In the genomic region with DNA sequence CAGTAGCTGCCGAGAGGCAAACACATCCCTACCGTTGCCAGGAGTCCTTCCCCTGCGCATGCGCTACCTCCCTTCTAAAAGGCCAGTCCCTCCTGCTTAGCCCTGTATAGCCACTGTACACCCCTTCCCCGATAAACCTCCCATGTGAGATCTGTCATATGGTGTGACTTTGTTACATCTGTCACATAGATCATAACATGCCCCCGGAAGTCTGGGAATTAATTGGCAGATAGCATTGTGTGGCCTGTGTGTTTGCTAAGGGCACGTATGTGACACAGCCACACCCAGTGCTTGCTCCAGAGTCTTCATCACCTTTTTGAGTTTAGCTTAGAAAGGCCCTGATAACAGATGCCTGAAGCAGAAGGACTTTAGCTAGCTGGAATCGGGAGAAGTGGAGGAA, we compare ENCODE assay signal across 30 mouse cellular contexts. TPM values are rescaled to one million over a fixed set of nuclear protein-coding genes. Genes with fewer than 3 reads are reported as not detected.
DNase-seq lines count a peak whose midpoint lies in the region; ATAC-seq and TF ChIP-seq lines count a peak whose summit lies in the region.
"Had no signal": no experiment of that assay in that cellular context is flagged by ENCODE, and none has a peak within 500 bp of the region (broad histone marks: within the 10 kb centered on the region; RNA-seq: fewer than 3 reads in every experiment).

No protein-coding gene starts in this region.

- H3K9ac ChIP-seq in heart, postnatal 0 days (replicated peaks; ENCODE audit: low read depth, low read length): no peak overlapping the region
- H3K9ac ChIP-seq in heart, embryonic 12.5 days: no peak overlapping the region
- no peak overlapping the region for H3K9ac ChIP-seq in stomach, embryonic 15.5 days
- H3K9ac ChIP-seq: embryonic facial prominence, embryonic 13.5 days; forebrain, embryonic 13.5 days; heart, embryonic 13.5 days; hindbrain, embryonic 13.5 days had no signal

- peaks cover 12% of the 10 kb centered on the region; the same call in 1 of the 2 replicates for H3K4me1 ChIP-seq in heart, postnatal 0 days (ENCODE audit: control insufficient read depth, insufficient read depth)
- peaks cover 16% of the 10 kb centered on the region for H3K4me1 ChIP-seq in heart, embryonic 12.5 days (replicated peaks)
- peaks cover 24% of the 10 kb centered on the region for H3K4me1 ChIP-seq in bone marrow macrophage, adult 2 months (ENCODE audit: control insufficient read depth, insufficient read depth, low read length)
- H3K4me1 ChIP-seq in stomach, embryonic 15.5 days: no peaks in the 10 kb centered on the region
- H3K4me1 ChIP-seq: embryonic facial prominence, embryonic 10.5 days; embryonic facial prominence, embryonic 13.5 days; forebrain, embryonic 13.5 days; hindbrain, embryonic 10.5 days; hindbrain, embryonic 13.5 days had no signal

- intact Hi-C loops in left cerebral cortex, postnatal 4 days (cut with DNase I): no loop called here

- ATAC-seq in heart, postnatal 0 days (ENCODE audit: insufficient read depth, low read depth): no peak
- ATAC-seq in heart, embryonic 12.5 days (ENCODE audit: insufficient number of reproducible peaks, low FRiP score): no peak
- peak; percentile 73 for ATAC-seq in stomach, embryonic 15.5 days (ENCODE audit: insufficient read depth, low FRiP score, low read depth)
- ATAC-seq: forebrain, embryonic 13.5 days; forebrain, embryonic 16.5 days; Patski had no signal

- TF ChIP-seq CTCF in heart, postnatal 0 days (IDR thresholded peaks at IDR 0.05; ENCODE audit: low read depth): no peak
- no peak for TF ChIP-seq CTCF in bone marrow macrophage, adult 2 months (IDR thresholded peaks at IDR 0.05; ENCODE audit: low read depth, low read length)

- no peak for TF ChIP-seq EP300 in heart, postnatal 0 days (IDR thresholded peaks at IDR 0.05; ENCODE audit: low read depth)

- no peaks in the 10 kb centered on the region for H3K79me2 ChIP-seq in macrophage (ENCODE audit: inconsistent target)

- peak overlapping the region; percentile 17; the same call in 1 of the 2 replicates for H3K27ac ChIP-seq in heart, postnatal 0 days (ENCODE audit: low read depth)
- H3K27ac ChIP-seq in heart, embryonic 12.5 days (ENCODE audit: poor library complexity, severe bottlenecking): no peak overlapping the region
- peak overlapping the region; percentile 62 for H3K27ac ChIP-seq in bone marrow macrophage, adult 2 months (ENCODE audit: insufficient read depth, low read depth, low read length)
- peak overlapping the region; percentile 64 for H3K27ac ChIP-seq in macrophage
- 0 out of 2 replicates have a peak overlapping the region, but pooled peaks have one; percentile 16 for H3K27ac ChIP-seq in stomach, embryonic 15.5 days
- H3K27ac ChIP-seq: embryonic facial prominence, embryonic 10.5 days; embryonic facial prominence, embryonic 13.5 days; forebrain, embryonic 13.5 days; gastrocnemius, adult 2 months; heart, embryonic 13.5 days; hindbrain, embryonic 10.5 days; hindbrain, embryonic 13.5 days had no signal

- no peak for TF ChIP-seq POLR2A in bone marrow macrophage, adult 2 months (IDR thresholded peaks at IDR 0.05; ENCODE audit: borderline replicate concordance, low read depth, low read length)

- no peak overlapping the region for H3K4me3 ChIP-seq in heart, postnatal 0 days (ENCODE audit: low read depth, low read length)
- no peak overlapping the region for H3K4me3 ChIP-seq in heart, embryonic 12.5 days
- no peak overlapping the region for H3K4me3 ChIP-seq in bone marrow macrophage, adult 2 months (ENCODE audit: insufficient read depth, low read length)
- no peak overlapping the region for H3K4me3 ChIP-seq in macrophage (ENCODE audit: inconsistent target)
- no peak overlapping the region for H3K4me3 ChIP-seq in stomach, embryonic 15.5 days (replicated peaks)
- H3K4me3 ChIP-seq: embryonic facial prominence, embryonic 10.5 days; embryonic facial prominence, embryonic 13.5 days; erythroblast, embryonic 14.5 days; forebrain, embryonic 13.5 days; gastrocnemius, adult 2 months; heart, embryonic 13.5 days; hindbrain, embryonic 10.5 days; hindbrain, embryonic 13.5 days had no signal

- H3K9me3 ChIP-seq in heart, postnatal 0 days (replicated peaks; ENCODE audit: control insufficient read depth, low read length): no peaks in the 10 kb centered on the region
- no peaks in the 10 kb centered on the region for H3K9me3 ChIP-seq in heart, embryonic 12.5 days (replicated peaks)
- H3K9me3 ChIP-seq in stomach, embryonic 15.5 days: no peaks in the 10 kb centered on the region
- H3K9me3 ChIP-seq: embryonic facial prominence, embryonic 10.5 days; embryonic facial prominence, embryonic 13.5 days; forebrain, embryonic 13.5 days; G1E; heart, embryonic 13.5 days; hindbrain, embryonic 10.5 days; hindbrain, embryonic 13.5 days had no signal

- no peak for DNase-seq in heart, postnatal 0 days (ENCODE audit: low spot score)
- DNase-seq in left cerebral cortex, postnatal 4 days: no peak
- no peak for DNase-seq in kidney, postnatal 4 days
- DNase-seq in layer of hippocampus, adult 18-20 months (ENCODE audit: low spot score in 2 of 2): no peak
- DNase-seq: adrenal gland, postnatal 14 days; B cell, adult 2 months; cerebellum, adult 11-12 months; cerebellum, adult 8-10 months; cerebellum, postnatal 10 days; cerebellum, postnatal 36 days; embryo, embryonic 11 days; gastrocnemius, adult 2 months; gastrocnemius, postnatal 14 days; heart, adult 18-20 months; heart, postnatal 36 days had no signal

- no peak overlapping the region for H3K4me2 ChIP-seq in heart, postnatal 0 days (ENCODE audit: low read depth, low read length)
- H3K4me2 ChIP-seq in heart, embryonic 12.5 days: no peak overlapping the region
- H3K4me2 ChIP-seq in stomach, embryonic 15.5 days: no peak overlapping the region
- H3K4me2 ChIP-seq: embryonic facial prominence, embryonic 13.5 days; forebrain, embryonic 13.5 days; heart, embryonic 13.5 days; hindbrain, embryonic 13.5 days had no signal

- no peaks in the 10 kb centered on the region for H3K27me3 ChIP-seq in heart, postnatal 0 days (ENCODE audit: control insufficient read depth, insufficient read depth, low read length)
- no peaks in the 10 kb centered on the region for H3K27me3 ChIP-seq in heart, embryonic 12.5 days (replicated peaks)
- no peaks in the 10 kb centered on the region for H3K27me3 ChIP-seq in stomach, embryonic 15.5 days (replicated peaks)
- H3K27me3 ChIP-seq: CH12.LX; embryonic facial prominence, embryonic 13.5 days; forebrain, embryonic 13.5 days; heart, embryonic 13.5 days; hindbrain, embryonic 13.5 days; Patski had no signal

- 0 out of 2 replicates have a peak, but pooled peaks cover 6% of the 10 kb centered on the region for H3K36me3 ChIP-seq in heart, postnatal 0 days (replicated peaks; ENCODE audit: control insufficient read depth, insufficient read depth, low read length)
- peaks cover 34% of the 10 kb centered on the region for H3K36me3 ChIP-seq in heart, embryonic 12.5 days
- peaks cover 17% of the 10 kb centered on the region for H3K36me3 ChIP-seq in macrophage (ENCODE audit: inconsistent target)
- peaks cover 4% of the 10 kb centered on the region; the same call in 1 of the 2 replicates for H3K36me3 ChIP-seq in stomach, embryonic 15.5 days

- WGBS in heart, postnatal 0 days: 61% methylated on average over 8 of the region's 8 CpGs
- 73% methylated on average over 8 of the region's 8 CpGs for WGBS in heart, embryonic 12.5 days
- 89% methylated on average over 8 of the region's 8 CpGs for WGBS in macrophage (ENCODE audit: missing documents)
- WGBS in stomach, embryonic 15.5 days: 67% methylated on average over 8 of the region's 8 CpGs

RNA-seq across cellular contexts. Expression of a gene that starts 28.9 kb away (rescaled TPM):
- total RNA-seq in heart, postnatal 0 days (2014; rRNA removed; ENCODE audit: low replicate concordance): not detected in 2 replicates
- 0.21 and 0.22 TPM in 2 replicates for polyA plus RNA-seq in heart, postnatal 0 days (2015; fragmentation: Nextera tagmentation; extraction: Ambion mirVana)
- 0.14 and 0.15 TPM in 2 replicates for polyA plus RNA-seq in heart, embryonic 12.5 days (2016; fragmentation: Nextera tagmentation; extraction: Ambion mirVana)
- 14.5 and 15.9 TPM in 2 replicates for polyA plus RNA-seq in bone marrow macrophage, adult 2 months (2012; ENCODE audit: insufficient read depth, insufficient read length, missing spikeins)
- total RNA-seq in macrophage (2018; cell fraction: chromatin; rRNA removed): 10 to 100 TPM in 25 of 26 experiments, 1 to 10 TPM in 1; 7.0 to 64.3 (median 34.6) TPM
- 1 to 10 TPM; 4.9 to 9.3 (median 6.7) TPM for total RNA-seq in macrophage (2018; cell fraction: cytosol; rRNA removed)
- 10 to 100 TPM in 24 of 26 experiments, 1 to 10 TPM in 2; 9.2 to 49.4 (median 21.9) TPM for total RNA-seq in macrophage (2018; cell fraction: nucleus; rRNA removed)
- 5.8 to 7.9 TPM (median 5.9 TPM) in 3 replicates for polyA plus RNA-seq in macrophage (2018)
- polyA plus RNA-seq in stomach, embryonic 15.5 days (2015; fragmentation: Nextera tagmentation; extraction: Ambion mirVana): 2.9 TPM in 2 replicates
- under 1 TPM; 0.10 to 0.18 TPM for total RNA-seq in left cerebral cortex, postnatal 4 days (2021)
- total RNA-seq in layer of hippocampus, adult 18-20 months (2021): under 1 TPM; 0.07 to 0.08 TPM
- polyA plus RNA-seq: erythroblast, embryonic 14.5 days had no signal

RNA-seq across cellular contexts. Expression of a gene that starts 34.7 kb away (rescaled TPM):
- 18.4 and 27.7 TPM in 2 replicates for total RNA-seq in heart, postnatal 0 days (2014; rRNA removed; ENCODE audit: low replicate concordance)
- 19.9 and 20.4 TPM in 2 replicates for polyA plus RNA-seq in heart, postnatal 0 days (2015; fragmentation: Nextera tagmentation; extraction: Ambion mirVana)
- 22.2 and 27.3 TPM in 2 replicates for polyA plus RNA-seq in heart, embryonic 12.5 days (2016; fragmentation: Nextera tagmentation; extraction: Ambion mirVana)
- 22.5 and 24.2 TPM in 2 replicates for polyA plus RNA-seq in bone marrow macrophage, adult 2 months (2012; ENCODE audit: insufficient read depth, insufficient read length, missing spikeins)
- 100 to 1,000 TPM in 1 of 26 experiments, 10 to 100 TPM in 25; 29.3 to 100 (median 57.0) TPM for total RNA-seq in macrophage (2018; cell fraction: chromatin; rRNA removed)
- total RNA-seq in macrophage (2018; cell fraction: cytosol; rRNA removed): 10 to 100 TPM; 10.6 to 22.9 (median 13.6) TPM
- 10 to 100 TPM; 24.1 to 59.8 (median 33.6) TPM for total RNA-seq in macrophage (2018; cell fraction: nucleus; rRNA removed)
- 11.1 to 14.4 TPM (median 14.3 TPM) in 3 replicates for polyA plus RNA-seq in macrophage (2018)
- polyA plus RNA-seq in stomach, embryonic 15.5 days (2015; fragmentation: Nextera tagmentation; extraction: Ambion mirVana): 39.8 and 41.2 TPM in 2 replicates
- total RNA-seq in left cerebral cortex, postnatal 4 days (2021): 10 to 100 TPM; 15.8 to 19.6 TPM
- total RNA-seq in layer of hippocampus, adult 18-20 months (2021): 10 to 100 TPM; 16.7 to 17.4 TPM

RNA-seq across cellular contexts. Expression of a gene that starts 59.2 kb away (rescaled TPM):
- 51.2 and 60.0 TPM in 2 replicates for total RNA-seq in heart, postnatal 0 days (2014; rRNA removed; ENCODE audit: low replicate concordance)
- polyA plus RNA-seq in heart, postnatal 0 days (2015; fragmentation: Nextera tagmentation; extraction: Ambion mirVana): 69.1 and 79.6 TPM in 2 replicates
- polyA plus RNA-seq in heart, embryonic 12.5 days (2016; fragmentation: Nextera tagmentation; extraction: Ambion mirVana): 63.2 and 64.7 TPM in 2 replicates
- 89.8 and 99.4 TPM in 2 replicates for polyA plus RNA-seq in bone marrow macrophage, adult 2 months (2012; ENCODE audit: insufficient read depth, insufficient read length, missing spikeins)
- total RNA-seq in macrophage (2018; cell fraction: chromatin; rRNA removed): 10 to 100 TPM in 11 of 26 experiments, 1 to 10 TPM in 15; 4.7 to 21.9 (median 9.5) TPM
- 10 to 100 TPM; 34.2 to 57.1 (median 44.9) TPM for total RNA-seq in macrophage (2018; cell fraction: cytosol; rRNA removed)
- 10 to 100 TPM; 11.8 to 47.0 (median 25.9) TPM for total RNA-seq in macrophage (2018; cell fraction: nucleus; rRNA removed)
- 33.6 to 50.1 TPM (median 43.6 TPM) in 3 replicates for polyA plus RNA-seq in macrophage (2018)
- 67.7 and 78.4 TPM in 2 replicates for polyA plus RNA-seq in stomach, embryonic 15.5 days (2015; fragmentation: Nextera tagmentation; extraction: Ambion mirVana)
- total RNA-seq in left cerebral cortex, postnatal 4 days (2021): 10 to 100 TPM; 40.2 to 40.9 TPM
- 10 to 100 TPM; 73.2 to 81.9 TPM for total RNA-seq in layer of hippocampus, adult 18-20 months (2021)
